Mouse (Mus musculus): ENCODE measurements around the gene Il12b. TPM values are rescaled to one million over a fixed set of nuclear protein-coding genes. Genes with fewer than 3 reads are reported as not detected.
"Not testable (repeated sequence)": the region's sequence is repeated elsewhere in the genome, so short reads cannot be mapped to it uniquely, and the experiment has no call there.

The Il12b gene
- polyA plus RNA-seq, 1 experiment = 0.11 TPM

GRCm38 (mm10) chr11:44410413-44410812 lies 10.6 kb downstream of the Il12b start:
- DNase-seq (ENCODE audit: low spot score) = no peak

- no peak for DNase-seq (ENCODE audit: low spot score)
Observed at GRCm38 (mm10) chr11:44412276-44412675, 12.4 kb downstream of the Il12b start.

GRCm38 (mm10) chr11:44413371-44413770 lies 13.5 kb downstream of the Il12b start:
- DNase-seq (ENCODE audit: low spot score) = no peak

GRCm38 (mm10) chr11:44414605-44415004 lies 14.7 kb downstream of the Il12b start:
- DNase-seq (ENCODE audit: low spot score) = no peak

- DNase-seq (ENCODE audit: low spot score) = no peak
Observed at GRCm38 (mm10) chr11:44417403-44417802, 17.5 kb downstream of the Il12b start.

GRCm38 (mm10) chr11:44422337-44423111 lies 22.7 kb downstream of the Il12b start:
- DNase-seq (ENCODE audit: low spot score) = no peak

GRCm38 (mm10) chr11:44423261-44423660 lies 23.4 kb downstream of the Il12b start:
- DNase-seq (ENCODE audit: low spot score) = no peak

- DNase-seq (ENCODE audit: low spot score) = no peak
Observed at GRCm38 (mm10) chr11:44423955-44424354, 24.1 kb downstream of the Il12b start.

- DNase-seq (ENCODE audit: low spot score) = no peak
Observed at GRCm38 (mm10) chr11:44425006-44425405, 25.1 kb downstream of the Il12b start.

- DNase-seq (ENCODE audit: low spot score) = no peak
Observed at GRCm38 (mm10) chr11:44425626-44426025, 25.8 kb downstream of the Il12b start.

GRCm38 (mm10) chr11:44427951-44428350 lies 28.1 kb downstream of the Il12b start:
- no peak for DNase-seq (ENCODE audit: low spot score)

- DNase-seq (ENCODE audit: low spot score) = no peak
Observed at GRCm38 (mm10) chr11:44430036-44430435, 30.2 kb downstream of the Il12b start.

- no peak for DNase-seq (ENCODE audit: low spot score)
Observed at GRCm38 (mm10) chr11:44437786-44438185, 37.9 kb downstream of the Il12b start.

GRCm38 (mm10) chr11:44451046-44451445 lies 51.2 kb downstream of the Il12b start:
- no peak for DNase-seq (ENCODE audit: low spot score)

GRCm38 (mm10) chr11:44452016-44452415 lies 52.2 kb downstream of the Il12b start:
- not testable (repeated sequence) for DNase-seq (ENCODE audit: low spot score)

GRCm38 (mm10) chr11:44453423-44453822 lies 53.6 kb downstream of the Il12b start:
- DNase-seq (ENCODE audit: low spot score) = no peak

- no peak for DNase-seq (ENCODE audit: low spot score)
Observed at GRCm38 (mm10) chr11:44461493-44461892, 61.6 kb downstream of the Il12b start.

Other genes with a start within 250 kb of the Il12b start
- 43.9 and 50.8 TPM in 2 replicates for gene Ublcp1, start 70.4 kb downstream of the Il12b start, polyA plus RNA-seq (2012; rRNA removed)
- 89.3 and 99.8 TPM in 2 replicates for gene Rnf145, start 118.9 kb downstream of the Il12b start, polyA plus RNA-seq (2012; rRNA removed)
- 9.6 and 10.6 TPM in 2 replicates for gene Ebf1, start 217.3 kb downstream of the Il12b start, polyA plus RNA-seq (2012; rRNA removed)

Measured in urinary bladder, adult 2 months (tissue).